Mouse (Mus musculus) WW6 (cell line): Measurements from ENCODE around the gene Cldnd2.

ENCODE experiments used
- DNase-seq: peaks from one replicate; pipeline ENCODE4 v3.0.0-alpha.2; 2013; ENCODE audit warnings: low read depth, low spot score

The Cldnd2 gene

DNA sequence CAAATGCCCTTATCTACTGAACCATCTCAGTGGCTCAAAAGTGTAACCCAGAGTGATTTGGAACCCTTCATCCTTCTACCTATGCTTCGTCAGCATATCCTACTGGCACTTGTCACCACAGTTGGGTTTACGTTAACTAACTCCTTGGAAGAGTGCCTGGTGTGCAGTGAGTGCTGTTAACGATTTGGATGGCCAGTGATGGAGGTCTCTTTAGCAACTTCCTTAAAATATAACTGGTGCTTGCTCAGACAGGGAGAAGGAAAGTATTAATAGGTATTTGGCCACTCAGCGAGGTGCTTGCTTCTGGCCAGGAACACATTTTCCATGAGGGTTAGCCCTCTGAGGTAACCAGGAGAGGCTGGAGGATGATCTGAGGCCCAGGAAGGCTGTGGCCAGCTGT is 7.2 kb downstream of the Cldnd2 start:
- no peak for DNase-seq

DNA sequence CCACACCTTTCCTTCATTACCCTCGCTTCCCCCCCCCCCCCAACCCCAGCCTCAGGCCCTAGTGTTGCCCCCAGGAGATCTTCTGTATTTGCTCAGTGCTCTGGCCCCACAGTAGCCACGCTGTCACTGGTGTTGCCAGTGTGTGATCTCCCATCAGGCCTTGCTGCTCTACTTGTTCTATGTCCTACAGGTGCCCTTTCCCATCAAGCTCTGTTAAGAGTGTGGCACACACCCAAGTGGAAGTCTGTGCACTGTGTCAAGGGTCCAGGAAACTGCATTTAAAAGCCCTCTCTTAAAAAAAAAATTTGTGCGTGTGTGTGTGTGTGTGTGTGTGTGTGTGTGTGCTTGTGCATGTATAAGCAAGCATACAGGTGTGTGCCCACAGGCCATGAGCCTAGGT is 7.7 kb downstream of the Cldnd2 start:
- DNase-seq = no peak

DNA sequence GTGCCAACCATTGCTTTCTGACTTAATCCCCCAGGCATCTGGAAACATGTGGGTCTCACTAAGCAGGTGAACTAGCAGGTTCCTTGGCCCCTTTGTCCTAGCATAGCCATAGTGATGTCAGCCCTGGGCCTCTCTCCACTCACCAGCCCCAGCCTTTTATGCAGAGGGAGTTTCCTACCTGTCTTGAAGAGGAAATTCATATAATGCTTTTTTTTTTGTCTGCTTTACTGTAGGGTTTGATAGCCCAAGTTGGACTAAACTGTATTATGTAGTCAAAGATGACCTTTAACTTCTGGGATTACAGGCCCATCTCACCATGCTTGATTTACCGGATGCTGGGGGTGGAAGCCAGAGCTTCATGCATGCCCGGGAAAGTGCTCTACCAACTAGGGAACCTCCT is 9.2 kb downstream of the Cldnd2 start:
- no peak for DNase-seq

DNA sequence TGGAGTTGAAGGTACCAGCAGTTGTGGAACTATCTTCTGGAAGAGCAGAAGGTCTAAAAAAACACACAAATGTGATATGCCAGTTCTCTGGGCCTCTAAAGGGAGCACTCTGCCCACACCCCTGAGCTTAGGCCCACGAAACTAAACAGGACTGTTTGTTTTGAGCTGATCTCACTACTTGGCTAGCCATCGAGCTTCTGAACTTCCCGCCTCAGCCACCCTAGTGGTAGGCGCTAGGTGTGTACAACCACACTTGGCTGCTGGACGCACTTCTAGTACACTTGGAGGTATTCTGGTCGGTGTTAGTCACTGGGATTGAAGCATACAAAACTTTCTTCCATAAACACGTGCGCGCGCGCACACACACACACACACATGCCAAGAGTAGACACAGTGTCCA is 11.1 kb downstream of the Cldnd2 start:
- DNase-seq = no peak

DNA sequence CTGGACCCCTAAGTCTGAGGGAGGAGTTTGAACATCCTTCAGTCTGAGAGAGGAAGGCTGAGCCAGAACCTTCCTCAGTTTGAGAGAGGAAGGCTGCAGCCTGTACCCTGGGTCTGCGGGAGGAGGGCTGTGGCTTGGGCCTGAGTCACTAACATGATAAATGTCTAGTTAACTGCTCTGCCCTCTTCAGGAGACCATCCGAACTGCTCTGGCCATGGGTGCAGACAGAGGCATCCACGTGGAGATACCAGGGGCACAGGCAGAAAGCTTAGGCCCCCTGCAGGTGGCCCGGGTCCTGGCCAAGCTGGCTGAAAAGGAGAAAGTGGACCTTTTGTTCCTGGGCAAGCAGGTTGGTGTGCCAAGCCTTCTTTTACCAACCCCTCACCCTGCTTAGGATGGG is 12.0 kb downstream of the Cldnd2 start:
- no peak for DNase-seq

DNA sequence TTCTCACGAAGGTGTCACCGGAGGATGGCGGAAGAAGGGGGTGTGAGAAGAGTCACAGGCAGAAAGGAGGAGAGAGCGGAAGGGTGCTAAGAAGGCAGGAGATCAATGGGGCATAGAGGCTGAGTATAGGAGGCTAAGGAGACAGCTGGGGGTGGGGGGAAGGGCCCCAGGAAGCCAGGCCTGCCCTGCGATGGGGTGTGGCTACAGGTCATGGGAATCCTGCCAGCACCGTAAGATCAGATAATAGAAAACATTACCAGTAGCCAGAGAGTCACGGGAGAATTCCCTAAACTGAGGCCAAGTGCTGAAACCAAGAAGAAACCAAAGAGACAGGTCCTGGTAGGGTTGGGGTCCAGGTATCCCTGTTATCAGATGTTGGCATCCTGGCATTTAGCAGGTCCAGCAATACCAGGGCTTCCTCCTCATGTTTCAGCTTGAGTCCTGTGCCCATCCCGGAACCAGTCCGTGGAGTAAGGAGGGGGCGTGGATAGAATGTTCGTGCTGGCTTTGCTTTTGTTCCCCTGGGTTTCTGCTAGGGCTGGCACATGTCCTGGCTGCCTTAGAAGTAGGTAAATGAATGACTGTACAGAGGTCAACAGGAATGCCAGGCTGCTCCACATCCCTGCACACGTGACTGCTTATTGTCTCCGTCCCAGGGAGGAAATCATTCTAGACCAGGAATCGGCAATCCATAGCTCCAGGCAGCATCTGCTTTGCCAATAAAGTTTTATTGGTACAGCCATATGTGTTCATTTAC is 13.2 kb downstream of the Cldnd2 start:
- no peak for DNase-seq

DNA sequence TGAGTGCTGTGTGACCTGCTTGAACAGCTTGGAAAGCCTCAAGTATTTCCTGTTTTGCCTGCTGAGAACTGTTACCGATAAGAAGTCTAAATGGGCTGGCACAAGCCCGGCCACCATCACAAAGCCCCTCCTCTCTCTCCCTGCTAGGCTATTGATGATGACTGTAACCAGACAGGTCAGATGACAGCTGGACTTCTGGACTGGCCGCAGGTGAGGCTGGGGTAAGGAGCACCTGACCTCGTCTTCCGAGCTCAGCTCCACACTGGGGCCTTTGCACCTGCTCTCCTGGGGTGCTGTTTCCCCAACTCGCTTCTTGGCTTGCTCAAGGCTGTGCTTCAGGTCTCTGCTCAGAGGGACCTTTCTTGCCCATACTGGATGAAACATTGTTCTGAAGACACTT is 13.8 kb downstream of the Cldnd2 start:
- DNase-seq = no peak

DNA sequence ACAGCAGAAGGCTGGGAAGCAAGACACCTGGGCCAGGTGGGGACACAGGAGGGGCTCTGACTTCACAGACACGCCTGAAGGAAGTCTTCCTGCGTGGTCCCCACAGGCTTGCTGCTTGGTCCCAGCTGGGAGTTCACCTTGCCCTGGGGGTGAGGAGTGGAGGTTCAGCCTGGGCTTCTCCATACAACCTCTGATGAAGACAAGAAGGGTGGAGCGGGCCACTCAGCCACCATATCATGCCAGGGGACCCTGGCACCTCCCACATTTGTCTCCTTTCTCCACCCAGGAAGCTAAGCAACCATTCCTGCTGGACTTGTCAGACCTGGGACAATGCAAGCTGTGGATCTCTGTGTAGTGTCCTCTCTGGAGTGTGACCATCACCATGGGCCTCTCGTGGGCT is 22.3 kb downstream of the Cldnd2 start, which contains the start of gene Vsig10l:
Gene Vsig10l, plus strand, starts transcription at position 301 of the 400 bp plus-strand sequence.
- DNase-seq = no peak

DNA sequence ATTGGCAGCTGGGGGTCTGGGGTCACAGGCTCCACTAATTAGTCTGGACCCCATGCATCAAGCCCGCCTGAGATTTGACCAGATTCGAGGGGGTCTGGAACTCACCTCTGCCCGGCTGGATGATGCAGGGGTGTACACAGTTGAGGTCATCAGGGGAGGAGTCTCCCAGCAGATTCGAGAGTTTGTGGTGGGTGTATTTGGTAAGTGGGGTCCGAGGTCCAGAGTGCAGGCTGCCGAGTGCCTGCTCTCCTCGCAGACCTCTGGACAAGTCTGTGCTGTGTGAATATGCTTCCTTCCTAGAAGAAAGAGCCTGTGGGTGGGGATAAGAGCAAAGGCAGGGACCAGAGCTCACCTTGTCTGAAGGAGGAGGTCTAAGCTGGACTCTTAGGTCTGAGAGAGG is 23.4 kb downstream of the Cldnd2 start:
- DNase-seq = no peak

DNA sequence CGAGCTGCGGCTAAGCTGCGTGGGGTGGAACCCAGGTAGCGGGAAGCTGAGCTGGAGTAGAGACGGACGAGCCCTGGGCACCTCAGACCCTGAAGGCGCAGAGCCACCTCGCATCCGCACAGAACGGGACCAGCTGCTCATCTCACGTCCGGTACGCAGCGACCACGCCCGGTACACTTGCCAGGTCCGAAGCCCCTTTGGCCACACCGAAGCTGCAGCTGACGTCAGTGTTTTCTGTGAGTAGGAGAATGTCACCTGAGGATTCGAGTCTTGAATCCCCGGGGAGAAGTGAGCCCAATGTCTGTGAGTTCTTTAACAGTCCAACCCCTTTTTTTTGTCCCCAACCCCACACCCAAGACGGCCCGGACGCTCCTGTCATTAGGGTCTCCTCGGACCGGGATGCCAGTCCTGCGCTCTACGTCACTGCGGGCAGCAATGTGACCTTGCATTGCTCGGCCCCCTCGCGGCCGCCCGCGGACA is 24.3 kb downstream of the Cldnd2 start:
- DNase-seq = no peak

DNA sequence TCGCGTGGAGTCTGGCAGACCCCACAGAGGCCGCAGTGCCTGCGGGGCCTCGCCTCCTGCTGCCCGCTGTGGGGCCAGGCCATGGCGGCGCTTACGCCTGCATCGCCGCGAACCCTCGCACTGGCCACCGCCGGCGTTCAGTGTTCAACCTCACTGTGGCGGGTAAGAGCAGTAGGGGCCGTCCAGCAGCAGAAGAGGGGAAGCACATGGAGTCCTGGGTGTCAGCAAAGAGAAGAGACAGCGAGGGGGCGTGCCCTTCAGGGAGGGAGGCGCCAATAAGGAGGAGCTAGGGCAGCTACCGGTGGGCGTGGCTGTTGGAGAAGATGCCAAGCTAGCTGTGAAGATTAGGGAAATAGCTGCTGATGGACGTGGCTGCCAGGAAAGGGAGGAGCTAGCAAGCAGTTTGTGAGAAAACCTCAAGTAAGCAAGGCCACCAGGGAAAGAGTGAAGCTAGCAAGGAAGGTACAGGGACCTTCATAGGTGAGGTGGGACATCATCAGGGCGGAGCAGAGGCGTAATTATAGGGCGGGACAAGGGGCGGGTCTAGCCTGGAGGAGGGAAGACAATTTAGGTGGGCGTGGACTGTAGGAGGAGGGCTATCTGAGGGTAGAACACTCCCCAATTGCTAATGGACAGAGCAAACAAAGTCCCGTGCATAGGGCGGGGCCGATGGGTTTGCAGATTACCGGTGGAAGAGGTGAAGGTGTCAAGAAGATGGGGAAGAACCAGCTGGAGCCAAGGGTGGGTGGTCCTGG is 24.9 kb downstream of the Cldnd2 start:
- peak; percentile 81 for DNase-seq

DNA sequence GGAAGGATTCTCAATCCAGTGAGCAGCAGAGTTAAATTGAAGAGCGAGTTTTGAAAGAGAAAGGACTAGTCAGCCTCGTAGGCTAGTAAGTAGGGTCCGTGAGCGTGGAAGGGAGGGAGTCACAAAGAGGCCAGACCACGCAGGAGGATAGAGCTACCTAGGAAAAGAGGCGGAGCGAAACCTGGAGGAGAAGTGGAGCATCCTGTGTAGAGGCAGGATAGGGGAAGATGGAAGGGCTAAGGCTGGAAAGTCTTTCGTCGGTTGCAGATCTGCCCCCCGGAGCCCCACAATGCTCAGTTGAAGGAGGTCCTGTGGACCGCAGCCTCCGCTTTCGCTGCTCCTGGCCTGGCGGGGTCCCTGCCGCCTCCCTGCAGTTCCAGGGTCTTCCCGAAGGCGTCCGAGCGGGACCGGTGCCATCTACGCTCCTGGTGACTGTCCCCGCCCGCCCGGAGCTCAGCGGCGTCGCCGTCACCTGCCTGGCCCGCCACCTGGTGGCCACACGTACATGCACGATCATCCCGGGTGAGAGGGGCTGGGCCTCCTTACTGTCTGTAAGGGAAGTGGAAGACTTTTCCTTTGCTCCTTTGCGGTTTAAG is 25.6 kb downstream of the Cldnd2 start:
- peak; percentile 62 for DNase-seq

DNA sequence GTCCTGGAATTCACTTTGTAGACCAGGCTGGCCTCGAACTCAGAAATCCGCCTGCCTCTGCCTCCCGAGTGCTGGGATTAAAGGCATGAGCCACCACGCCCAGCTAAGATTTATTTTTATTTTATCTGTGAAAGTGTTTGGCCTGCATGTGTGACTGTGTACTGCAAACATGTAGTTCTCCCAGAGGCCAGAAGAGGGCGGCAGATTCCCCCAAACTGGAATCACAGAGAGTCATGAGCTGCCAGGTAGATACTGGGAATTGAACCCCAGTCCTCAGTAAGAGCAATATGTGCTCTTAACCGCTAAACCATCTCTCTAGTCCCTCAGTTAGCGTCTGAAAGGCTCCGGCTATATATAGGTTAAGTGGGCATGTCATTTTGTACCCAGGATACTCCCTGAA is 29.8 kb downstream of the Cldnd2 start:
- DNase-seq = no peak

DNA sequence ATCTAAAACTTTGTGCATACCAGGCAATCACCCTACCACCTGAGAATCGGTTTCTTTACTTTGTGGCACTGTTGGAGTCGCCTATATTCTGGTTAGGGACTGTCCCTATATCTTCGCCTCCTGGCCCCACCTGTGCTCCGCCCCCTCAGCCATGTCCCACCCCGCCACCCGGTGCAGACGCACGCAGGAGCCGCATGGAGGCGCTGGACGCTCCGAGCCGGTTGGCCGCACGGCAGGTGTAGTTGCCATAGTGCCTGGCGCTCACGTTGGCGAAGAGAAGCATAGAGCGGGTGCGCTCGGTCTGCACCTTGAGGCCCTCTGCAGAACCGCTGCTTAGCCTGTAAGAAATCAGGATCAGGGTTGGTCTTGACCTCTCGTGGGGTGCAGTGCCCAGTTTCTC is 35.1 kb downstream of the Cldnd2 start:
- peak; percentile 67 for DNase-seq

DNA sequence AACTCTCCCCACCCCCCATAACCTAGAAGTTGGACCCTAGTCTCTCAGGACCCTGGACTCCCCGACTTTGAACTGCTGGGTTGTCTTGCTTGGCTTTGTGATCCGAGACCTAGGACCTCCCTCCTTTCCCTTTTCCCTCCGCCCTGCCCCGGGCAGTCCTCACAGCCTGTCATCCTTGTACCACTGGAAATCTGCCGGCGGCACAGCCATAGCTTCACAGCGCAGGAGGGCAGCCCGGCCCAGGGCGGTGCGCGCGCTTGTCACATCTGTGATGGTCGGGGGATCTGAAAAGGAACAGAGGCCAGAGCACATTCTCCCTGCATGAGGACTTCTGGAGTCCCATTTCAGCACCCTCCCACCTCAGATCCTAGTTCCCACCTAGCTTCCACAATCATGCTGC is 35.8 kb downstream of the Cldnd2 start:
- no peak for DNase-seq

DNA sequence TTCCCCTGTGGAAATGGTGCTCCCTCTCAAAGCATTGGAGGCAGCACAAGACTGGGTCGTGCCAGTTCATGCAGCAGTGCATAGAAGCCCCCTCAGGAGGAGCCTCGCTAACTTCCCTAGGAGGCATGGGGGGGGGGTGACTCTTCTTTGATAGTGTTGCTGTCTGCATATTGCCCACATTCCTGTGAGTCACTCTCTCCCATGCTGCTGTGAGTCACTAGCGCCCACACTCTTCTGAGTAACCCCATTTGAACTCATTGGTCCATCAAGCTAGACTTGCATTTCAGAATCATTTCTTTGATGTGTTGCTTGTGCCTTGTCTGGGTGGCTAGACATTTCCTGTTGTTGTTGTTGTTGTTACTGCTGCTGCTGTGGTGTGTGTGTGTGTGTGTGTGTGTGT is 40.6 kb downstream of the Cldnd2 start:
- DNase-seq = no peak

DNA sequence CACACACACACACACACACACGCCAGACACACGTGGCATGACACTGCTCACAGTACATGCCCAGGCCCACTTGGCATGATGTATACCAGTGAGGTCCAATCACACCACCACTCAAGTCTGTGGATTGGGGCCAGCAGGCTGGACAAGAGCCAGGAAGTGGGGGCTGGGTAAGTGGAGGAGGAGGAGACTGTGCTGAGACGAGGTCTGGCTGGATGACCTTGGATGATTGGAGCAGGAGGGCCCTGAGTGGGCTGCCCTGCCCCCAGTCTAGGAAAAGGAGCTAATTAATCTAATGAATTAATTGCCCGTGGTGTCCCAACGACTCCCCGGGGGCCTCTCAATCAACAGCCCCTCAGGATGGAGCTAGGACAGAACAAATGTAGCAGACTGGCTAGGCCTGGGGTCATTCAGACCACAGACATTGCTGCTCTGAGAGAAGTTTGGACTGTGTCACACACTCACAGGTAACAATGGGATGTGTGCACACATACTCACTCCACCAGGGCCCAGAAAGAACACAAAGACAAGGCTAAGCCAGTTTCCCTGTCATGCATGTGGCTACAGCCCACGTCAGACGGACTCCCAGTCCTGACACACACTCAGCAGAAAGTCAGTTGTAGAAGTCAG is 41.6 kb downstream of the Cldnd2 start:
- DNase-seq = no peak

DNA sequence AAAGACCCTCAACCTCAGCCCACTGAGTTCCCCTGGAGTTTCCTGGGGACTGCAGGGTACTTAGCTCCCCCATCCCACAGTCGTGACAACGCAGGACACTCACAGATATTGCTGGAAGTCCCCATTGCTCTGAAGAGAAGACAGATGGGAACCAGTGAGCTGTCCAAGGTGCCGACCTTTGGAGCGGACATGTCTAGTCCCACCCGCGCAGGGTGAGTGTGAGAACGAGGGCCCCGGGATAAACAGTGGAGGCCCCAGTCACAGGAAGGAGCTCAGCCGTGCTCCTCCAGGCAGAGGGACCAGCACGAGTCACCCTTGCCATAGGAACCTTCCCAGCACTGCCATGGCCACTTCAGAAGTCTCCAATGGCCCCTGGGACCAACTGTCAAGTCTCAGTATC is 42.7 kb downstream of the Cldnd2 start:
- DNase-seq = no peak

DNA sequence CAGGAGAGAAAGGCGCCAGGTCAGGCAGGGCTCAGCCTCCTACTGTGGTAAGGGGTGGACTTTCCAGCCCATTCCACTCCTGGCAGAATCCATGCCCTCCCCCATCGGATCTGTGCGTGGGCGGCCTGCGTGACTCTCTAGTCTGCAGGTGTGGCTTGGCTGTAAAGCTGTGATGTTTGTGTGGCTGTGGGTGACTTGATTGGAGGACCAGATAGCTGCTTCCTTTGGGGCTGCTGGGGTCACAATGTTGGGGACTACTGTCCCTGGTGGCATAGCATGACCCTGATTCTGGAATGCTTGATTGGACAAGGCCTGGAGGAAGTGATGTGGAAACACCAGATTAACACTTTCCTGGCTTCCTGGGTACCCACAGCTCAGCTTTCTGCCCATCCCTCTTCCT is 48.1 kb downstream of the Cldnd2 start:
- no peak for DNase-seq

DNA sequence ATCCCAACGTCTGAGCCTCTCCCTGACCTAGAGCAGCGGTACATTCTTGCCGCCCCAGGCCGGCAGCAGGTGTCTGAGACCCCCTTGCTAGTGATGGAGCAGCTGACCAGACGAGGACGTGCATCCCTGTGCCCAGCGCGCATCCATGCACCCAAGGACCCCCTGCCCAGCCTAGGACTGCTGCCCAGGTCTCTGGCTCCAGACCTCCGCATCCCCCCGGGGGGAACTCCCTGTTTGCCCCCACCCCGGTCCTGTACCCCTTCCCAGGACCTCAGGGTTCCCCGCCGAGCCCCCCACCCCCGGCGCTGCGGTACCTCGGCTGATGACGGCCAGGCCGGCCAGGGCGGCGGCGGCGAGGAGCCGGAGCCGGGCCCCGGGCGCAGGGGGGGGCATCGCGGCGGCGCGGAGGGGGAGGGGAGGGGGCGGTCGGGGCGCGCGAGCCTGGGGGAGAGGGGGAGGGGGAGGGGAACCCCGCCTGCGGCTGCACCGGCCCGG is 49.1 kb downstream of the Cldnd2 start, which contains the start of gene Iglon5:
Gene Iglon5, minus strand, starts transcription at position 445 of the 495 bp plus-strand sequence.
- DNase-seq = no peak

DNA sequence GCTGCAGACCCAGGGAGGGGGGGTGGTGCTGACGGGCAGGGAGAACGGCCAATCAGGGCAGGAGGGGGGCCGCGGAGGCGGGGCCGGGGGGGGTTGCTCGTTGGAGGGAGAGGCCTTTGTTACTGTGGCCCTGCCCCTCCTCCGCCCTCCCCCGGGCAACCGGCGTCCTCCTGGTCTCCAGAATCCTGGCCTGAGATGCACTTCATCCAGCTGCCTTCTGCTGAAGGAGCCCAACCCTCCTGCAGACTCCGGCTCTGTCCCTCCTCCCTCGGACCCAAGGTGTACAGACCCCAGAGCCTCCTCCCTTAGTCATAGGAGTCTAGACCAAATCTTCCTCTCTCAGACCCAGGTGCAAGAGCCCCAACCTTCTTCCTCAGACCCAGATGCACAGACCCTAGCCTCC is 49.6 kb downstream of the Cldnd2 start:
- DNase-seq = no peak

DNA sequence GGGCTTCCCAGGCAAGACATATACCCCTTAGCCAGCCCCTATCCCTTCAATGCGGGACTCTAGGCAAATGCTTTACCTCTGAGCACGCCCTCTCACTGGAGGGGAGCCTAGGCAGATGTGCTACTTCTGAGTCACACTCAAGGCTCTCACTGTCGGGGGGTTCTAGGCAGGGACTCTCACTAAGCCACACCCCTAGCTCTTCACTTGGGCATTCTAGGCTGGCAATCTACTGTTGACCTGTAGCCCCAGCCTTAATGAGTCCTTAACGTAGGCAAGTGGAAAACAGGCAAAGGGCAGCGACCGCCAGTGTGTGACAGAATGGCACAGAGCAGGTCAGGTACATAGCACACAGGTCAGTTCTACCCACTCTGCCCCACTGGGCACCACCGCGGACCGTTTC is 50.3 kb downstream of the Cldnd2 start:
- no peak for DNase-seq
